ENCODE assay signal across 8 mouse cellular contexts in genomic region chr11:62629352-62630224, GRCm38 (mm10). TPM values are rescaled to one million over a fixed set of nuclear protein-coding genes. Genes with fewer than 3 reads are reported as not detected.
DNase-seq lines count a peak whose midpoint lies in the region; ATAC-seq and TF ChIP-seq lines count a peak whose summit lies in the region.

No protein-coding gene starts in this region.

- intact Hi-C loops in heart, postnatal 10 days (cut with DNase I), result loop anchor here (2.0 kb wide), 1 partner anchor 17 kb away; no protein-coding TSS in a partner anchor

- DNase-seq in heart, postnatal 10 days, result no peak
- peak; percentile 73 for DNase-seq in embryonic facial prominence, embryonic 11.5 days (ENCODE audit: low spot score)
- peak; percentile 78 for DNase-seq in mesoderm, embryonic 11.5 days (ENCODE audit: low read depth, low spot score)
- DNase-seq in spleen, adult 18-20 months, result no peak
- no peak for DNase-seq in urinary bladder, postnatal 25 days (ENCODE audit: low spot score)
- DNase-seq in frontal cortex, adult 2 months (ENCODE audit: extremely low spot score in 1 of 2, low spot score in 1 of 2), result no peak

- 4% methylated on average over 9 of the region's 9 CpGs for WGBS in heart, embryonic 14.5 days
- 2% methylated on average over 9 of the region's 9 CpGs for WGBS in embryonic facial prominence, embryonic 11.5 days
- WGBS in intestine, postnatal 0 days, result 10% methylated on average over 9 of the region's 9 CpGs

- H3K4me1 ChIP-seq in heart, embryonic 14.5 days (ENCODE audit: control insufficient read depth in 2 of 2, insufficient read depth in 2 of 2, low read length in 2 of 2), result peaks cover 29 to 53% of the 10 kb centered on the region in 2 experiments
- peaks cover 17% of the 10 kb centered on the region for H3K4me1 ChIP-seq in embryonic facial prominence, embryonic 11.5 days (ENCODE audit: control insufficient read depth, insufficient read depth, low read length)
- H3K4me1 ChIP-seq in intestine, postnatal 0 days (replicated peaks; ENCODE audit: control insufficient read depth, insufficient read depth, low read length), result peaks cover 26% of the 10 kb centered on the region

- peak overlapping the region; percentile 53 for H3K4me2 ChIP-seq in heart, embryonic 14.5 days (ENCODE audit: low read length)
- H3K4me2 ChIP-seq in embryonic facial prominence, embryonic 11.5 days (ENCODE audit: low read depth, low read length), result peak overlapping the region; percentile 26
- H3K4me2 ChIP-seq in intestine, postnatal 0 days (replicated peaks; ENCODE audit: low read depth), result peak overlapping the region; percentile 40

- no peaks in the 10 kb centered on the region for H3K9me3 ChIP-seq in heart, embryonic 14.5 days (ENCODE audit: control insufficient read depth, low read length)
- no peaks in the 10 kb centered on the region for H3K9me3 ChIP-seq in embryonic facial prominence, embryonic 11.5 days (replicated peaks; ENCODE audit: control insufficient read depth, low read length)
- H3K9me3 ChIP-seq in intestine, postnatal 0 days (ENCODE audit: control insufficient read depth), result no peaks in the 10 kb centered on the region

- H3K9ac ChIP-seq in heart, embryonic 14.5 days (ENCODE audit: low read length), result peak overlapping the region; percentile 53
- H3K9ac ChIP-seq in embryonic facial prominence, embryonic 11.5 days (replicated peaks; ENCODE audit: low read length), result peak overlapping the region; percentile 11; the same call in 1 of the 2 replicates
- H3K9ac ChIP-seq in intestine, postnatal 0 days (ENCODE audit: low read depth, low read length), result 0 out of 2 replicates have a peak overlapping the region, but pooled peaks have one; percentile 7

- ATAC-seq in heart, embryonic 14.5 days (ENCODE audit: insufficient number of reproducible peaks, insufficient read depth, low FRiP score, low read depth), result no peak
- ATAC-seq in embryonic facial prominence, embryonic 11.5 days (replicated peaks; ENCODE audit: insufficient number of reproducible peaks, low FRiP score, low TSS enrichment, low read depth), result peak; percentile 45; the same call in 1 of the 2 replicates
- peak; percentile 5; the same call in 1 of the 2 replicates for ATAC-seq in intestine, postnatal 0 days

- no peaks in the 10 kb centered on the region for H3K27me3 ChIP-seq in heart, embryonic 14.5 days (ENCODE audit: control insufficient read depth, insufficient read depth, low read length)
- no peaks in the 10 kb centered on the region for H3K27me3 ChIP-seq in embryonic facial prominence, embryonic 11.5 days (ENCODE audit: control insufficient read depth, insufficient read depth, low read length)
- no peaks in the 10 kb centered on the region for H3K27me3 ChIP-seq in intestine, postnatal 0 days (replicated peaks; ENCODE audit: control insufficient read depth, insufficient read depth, low read length)

- peaks cover 6% of the 10 kb centered on the region; the same call in 1 of the 2 replicates for H3K36me3 ChIP-seq in heart, embryonic 14.5 days (ENCODE audit: control insufficient read depth, insufficient read depth, low read length)
- no peaks in the 10 kb centered on the region for H3K36me3 ChIP-seq in embryonic facial prominence, embryonic 11.5 days (replicated peaks; ENCODE audit: control insufficient read depth, insufficient read depth, low read depth, low read length)
- no peaks in the 10 kb centered on the region for H3K36me3 ChIP-seq in intestine, postnatal 0 days (ENCODE audit: control insufficient read depth, insufficient read depth)

- TF ChIP-seq CTCF in intestine, postnatal 0 days (IDR thresholded peaks at IDR 0.05; ENCODE audit: low read depth), result peak; percentile 36

- H3K27ac ChIP-seq in heart, embryonic 14.5 days (replicated peaks in 1 of 2; ENCODE audit: control insufficient read depth in 1 of 2, insufficient read depth in 1 of 2, low read depth in 2 of 2, low read length in 2 of 2), result peak overlapping the region; percentile 36 to 50; a peak in 3 of 4 replicates
- H3K27ac ChIP-seq in embryonic facial prominence, embryonic 11.5 days (replicated peaks; ENCODE audit: low read depth, low read length), result peak overlapping the region; percentile 68
- H3K27ac ChIP-seq in intestine, postnatal 0 days (ENCODE audit: low read depth, low read length), result peak overlapping the region; percentile 86

- no peak overlapping the region for H3K4me3 ChIP-seq in heart, embryonic 14.5 days (ENCODE audit: control insufficient read depth in 1 of 2, insufficient read depth in 1 of 2, low read depth in 1 of 2, low read length in 2 of 2)
- no peak overlapping the region for H3K4me3 ChIP-seq in embryonic facial prominence, embryonic 11.5 days (ENCODE audit: low read depth, low read length)
- H3K4me3 ChIP-seq in intestine, postnatal 0 days (ENCODE audit: low read depth, low read length), result no peak overlapping the region

RNA-seq across cellular contexts. Expression of gene Lrrc75a, which starts 18.7 kb away (rescaled TPM):
- polyA plus RNA-seq in heart, embryonic 14.5 days (2014; fragmentation: Nextera tagmentation; extraction: Ambion mirVana), result 19.4 and 21.2 TPM in 2 replicates
- 10 to 100 TPM; 12.0 to 12.3 TPM for total RNA-seq in heart, postnatal 10 days (2021)
- 14.2 and 16.8 TPM in 2 replicates for polyA plus RNA-seq in embryonic facial prominence, embryonic 11.5 days (2014; fragmentation: Nextera tagmentation; extraction: Ambion mirVana)
- 31.9 and 32.3 TPM in 2 replicates for polyA plus RNA-seq in intestine, postnatal 0 days (2015; fragmentation: Nextera tagmentation; extraction: Ambion mirVana)
- polyA plus RNA-seq in frontal cortex, adult 2 months (2012; rRNA removed), result 19.9 and 23.7 TPM in 2 replicates

RNA-seq across cellular contexts. Expression of gene Mmgt2, which starts 18.9 kb away (rescaled TPM):
- 55.9 and 56.7 TPM in 2 replicates for polyA plus RNA-seq in heart, embryonic 14.5 days (2014; fragmentation: Nextera tagmentation; extraction: Ambion mirVana)
- total RNA-seq in heart, postnatal 10 days (2021), result 10 to 100 TPM; 10.8 to 15.8 TPM
- polyA plus RNA-seq in embryonic facial prominence, embryonic 11.5 days (2014; fragmentation: Nextera tagmentation; extraction: Ambion mirVana), result 44.4 and 49.9 TPM in 2 replicates
- 62.2 and 67.7 TPM in 2 replicates for polyA plus RNA-seq in intestine, postnatal 0 days (2015; fragmentation: Nextera tagmentation; extraction: Ambion mirVana)
- 44.4 TPM in 2 replicates for polyA plus RNA-seq in frontal cortex, adult 2 months (2012; rRNA removed)

RNA-seq across cellular contexts. Expression of gene Trpv2, which starts 55.3 kb away (rescaled TPM):
- polyA plus RNA-seq in heart, embryonic 14.5 days (2014; fragmentation: Nextera tagmentation; extraction: Ambion mirVana), result 3.7 and 4.2 TPM in 2 replicates
- total RNA-seq in heart, postnatal 10 days (2021), result 1 to 10 TPM; 4.3 to 4.5 TPM
- polyA plus RNA-seq in embryonic facial prominence, embryonic 11.5 days (2014; fragmentation: Nextera tagmentation; extraction: Ambion mirVana), result 4.2 and 5.2 TPM in 2 replicates
- polyA plus RNA-seq in intestine, postnatal 0 days (2015; fragmentation: Nextera tagmentation; extraction: Ambion mirVana), result 6.0 and 6.3 TPM in 2 replicates
- 16.8 TPM in 2 replicates for polyA plus RNA-seq in frontal cortex, adult 2 months (2012; rRNA removed)

Comparison
In these comparisons a context has a peak if more than half of its experiments do, and no peak if none do; other contexts are left out.
1. DNase-seq: peak in embryonic facial prominence, embryonic 11.5 days (single experiment) and mesoderm, embryonic 11.5 days (single experiment); none in heart, postnatal 10 days (0 of 2), spleen, adult 18-20 months (0 of 2), urinary bladder, postnatal 25 days (single experiment) and frontal cortex, adult 2 months (0 of 2).
2. Peak in every context shown above with its lines, with median percentiles within 50 percentile points of each other: H3K27ac ChIP-seq, H3K4me2 ChIP-seq and H3K9ac ChIP-seq.